Mouse (Mus musculus) brain, embryonic 14.5 days (tissue): ENCODE measurements around the gene Syf2.

Experiments used
- CTCF ChIP-seq: fragments of 200-500 bp; IDR thresholded peaks from 2 replicates; pipeline ENCODE4 v1.5.1; 2012; ENCODE audit warnings: inconsistent platforms, mild to moderate bottlenecking, moderate library complexity, borderline replicate concordance; ENCODE audit not compliant: insufficient read depth, insufficient read length; ENCODE audit errors: extremely low read depth
- POLR2A ChIP-seq: fragments of 200-500 bp; IDR thresholded peaks from 2 replicates; pipeline ENCODE4 v1.6.1; 2012; ENCODE audit warnings: mild to moderate bottlenecking, inconsistent platforms, borderline replicate concordance; ENCODE audit not compliant: poor library complexity, insufficient read depth, insufficient read length, severe bottlenecking; ENCODE audit errors: extremely low read depth

DNA sequence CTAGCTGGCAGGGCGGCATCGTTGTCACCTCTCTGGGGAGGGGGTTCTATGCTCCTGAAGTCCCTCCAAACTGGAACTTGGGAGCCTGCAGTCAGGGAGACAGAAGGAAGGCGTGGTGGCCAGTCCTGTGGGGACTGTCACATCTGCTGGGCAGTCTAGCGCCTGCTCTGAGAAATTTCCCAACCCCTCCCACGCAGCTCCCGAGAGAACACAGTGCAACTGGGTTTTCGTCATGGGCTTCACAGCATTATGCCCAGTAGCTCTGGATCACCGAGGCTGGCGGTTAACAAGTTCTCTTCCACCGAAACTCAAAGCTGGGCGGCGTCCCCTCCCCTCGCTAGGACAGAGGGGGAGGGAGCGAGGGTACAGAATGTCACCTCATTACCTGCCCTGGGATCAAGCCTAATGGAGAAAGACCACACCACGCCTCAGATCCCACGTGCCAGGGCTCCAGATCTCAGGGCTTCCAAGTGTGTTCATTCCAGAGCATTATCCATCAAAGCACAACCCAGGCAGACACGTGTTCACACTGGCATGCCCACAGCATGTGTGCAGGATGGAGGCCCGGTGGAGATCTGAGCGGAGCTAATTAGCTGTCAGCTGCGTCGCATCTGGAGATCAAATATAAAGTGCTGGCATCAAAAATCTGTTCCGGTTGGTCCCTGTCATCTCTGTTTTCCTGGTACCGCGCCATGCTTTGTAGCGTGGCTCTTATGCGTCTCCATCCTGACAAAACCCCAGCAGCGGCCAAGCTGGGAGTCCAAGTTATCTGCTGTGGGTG, 13.2 kb downstream of the Syf2 start:
- TF ChIP-seq CTCF (no peak), POLR2A (no peak)
